Mouse (Mus musculus) left cerebral cortex, postnatal 25 days (tissue): Measurements from ENCODE around the gene Map7. TPM values are rescaled to one million over a fixed set of nuclear protein-coding genes. Genes with fewer than 3 reads are reported as not detected.

ENCODE experiments used
- DNase-seq, 2 experiments: peaks; one replicate each; pipeline ENCODE4 v3.0.0; 2022; ENCODE audit warnings: low spot score in 2 of 2, mixed read lengths in 1 of 2
- intact Hi-C: fragments of 180-260 bp; cut with DNase I; formaldehyde crosslinking; loops from one replicate; pipeline ENCODE4 v1.15.1; 2025
- total RNA-seq, 2 experiments: library from RNA; stranded (reverse); gene quantifications; 2 replicates each; pipeline ENCODE4 v1.2.3; 2021

Gene Map7
- total RNA-seq: 100 to 1,000 TPM in 1 of 2 experiments, 10 to 100 TPM in 1; 97.9 to 111 TPM

GRCm38 (mm10) chr10:20148130-20148772 lies at the start of gene Map7:
TSS of gene Map7 (plus strand) at chr10:20148471.
- peak; percentile 67 to 77 for DNase-seq
- intact Hi-C loops: loop anchor here (2.0 to 5.0 kb wide), 2 partner anchors 31 to 139 kb away; no protein-coding TSS in a partner anchor

GRCm38 (mm10) chr10:20101456-20101855 lies 46.8 kb upstream of the Map7 start:
- intact Hi-C loops: no loop called here
- DNase-seq: no peak

GRCm38 (mm10) chr10:20104271-20104931 lies 43.9 kb upstream of the Map7 start:
- intact Hi-C loops: no loop called here

GRCm38 (mm10) chr10:20105575-20105974 lies 42.7 kb upstream of the Map7 start:
- intact Hi-C loops: no loop called here
- no peak for DNase-seq

More at GRCm38 (mm10) chr10:20104271-20104931, 43.9 kb upstream of the Map7 start:
- DNase-seq: peak in 1 of 2 experiments; percentile 76

GRCm38 (mm10) chr10:20107031-20107430 lies 41.2 kb upstream of the Map7 start:
- intact Hi-C loops: no loop called here
- DNase-seq: no peak

GRCm38 (mm10) chr10:20111508-20111907 lies 36.8 kb upstream of the Map7 start:
- DNase-seq: no peak

GRCm38 (mm10) chr10:20112026-20112973 lies 36.0 kb upstream of the Map7 start:
- DNase-seq: peak; percentile 36 to 55
- intact Hi-C loops: no loop called here

More at GRCm38 (mm10) chr10:20111508-20111907, 36.8 kb upstream of the Map7 start:
- intact Hi-C loops: no loop called here

GRCm38 (mm10) chr10:20119504-20120425 lies 28.5 kb upstream of the Map7 start:
- peak in 1 of 2 experiments; percentile 19 for DNase-seq
- intact Hi-C loops: loop anchor here (5.0 to 10.0 kb wide), 3 partner anchors 47 to 875 kb away; partner anchors contain the start of gene Map3k5

GRCm38 (mm10) chr10:20121981-20122380 lies 26.3 kb upstream of the Map7 start:
- intact Hi-C loops: loop anchor here (5.0 to 10.0 kb wide), 3 partner anchors 50 to 877 kb away; partner anchors contain the start of gene Map3k5
- DNase-seq: peak in 1 of 2 experiments; percentile 28

GRCm38 (mm10) chr10:20123401-20123800 lies 24.9 kb upstream of the Map7 start:
- intact Hi-C loops: loop anchor here (5.0 to 10.0 kb wide), 3 partner anchors 51 to 879 kb away; partner anchors contain the start of gene Map3k5

GRCm38 (mm10) chr10:20124576-20124975 lies 23.7 kb upstream of the Map7 start:
- intact Hi-C loops: loop anchor here (5.0 to 10.0 kb wide), 3 partner anchors 52 to 880 kb away; partner anchors contain the start of gene Map3k5
- no peak for DNase-seq

More at GRCm38 (mm10) chr10:20123401-20123800, 24.9 kb upstream of the Map7 start:
- peak in 1 of 2 experiments; percentile 61 for DNase-seq

- DNase-seq: peak; percentile 76 to 80
- intact Hi-C loops: loop anchor here (5.0 to 10.0 kb wide), 3 partner anchors 208 to 880 kb away; partner anchors contain the start of gene Il20ra
Observed at GRCm38 (mm10) chr10:20125226-20125625, 23.0 kb upstream of the Map7 start.

GRCm38 (mm10) chr10:20132933-20133652 lies 15.2 kb upstream of the Map7 start:
- intact Hi-C loops: no loop called here
- DNase-seq: no peak

- intact Hi-C loops: no loop called here
- DNase-seq: no peak
Observed at GRCm38 (mm10) chr10:20135350-20136058, 12.8 kb upstream of the Map7 start.

GRCm38 (mm10) chr10:20136505-20136904 lies 11.8 kb upstream of the Map7 start:
- DNase-seq: no peak
- intact Hi-C loops: no loop called here

GRCm38 (mm10) chr10:20141376-20141775 lies 6.9 kb upstream of the Map7 start:
- no peak for DNase-seq
- intact Hi-C loops: no loop called here

GRCm38 (mm10) chr10:20148773-20149120 lies 476 bp downstream of the Map7 start:
- intact Hi-C loops: loop anchor here (2.0 to 5.0 kb wide), 2 partner anchors 30 to 139 kb away; no protein-coding TSS in a partner anchor
- DNase-seq: peak; percentile 54 to 58
